Mouse (Mus musculus) kidney, postnatal 0 days (tissue): ENCODE measurements around the gene Prkn. TPM values are rescaled to one million over a fixed set of nuclear protein-coding genes. Genes with fewer than 3 reads are reported as not detected.

ENCODE experiments used
- ATAC-seq: fragments of 200-750 bp; cut with Nextera tagmentation; replicated peaks from 2 replicates; pipeline ENCODE4 v1.8.0; 2017; ENCODE audit warnings: low read depth, moderate number of reproducible peaks, moderate TSS enrichment, moderate library complexity; ENCODE audit not compliant: low FRiP score
- DNase-seq: peaks from one replicate; pipeline ENCODE4 v3.0.0-alpha.2; 2016; ENCODE audit warnings: low spot score
- H3K27ac ChIP-seq: fragments of 300-500 bp; sonication (generic); 2 replicates; pipeline ENCODE4 v1.5.1; 2014; ENCODE audit warnings: mild to moderate bottlenecking
- H3K27me3 ChIP-seq: fragments of 300-500 bp; sonication (generic); 2 replicates; pipeline ENCODE4 v1.6.1; 2014; ENCODE audit warnings: low read length, mixed read lengths; ENCODE audit not compliant: insufficient read depth
- H3K36me3 ChIP-seq: fragments of 300-500 bp; sonication (generic); 2 replicates; pipeline ENCODE4 v1.6.1; 2014; ENCODE audit warnings: low read length, mixed read lengths; ENCODE audit not compliant: insufficient read depth
- H3K4me1 ChIP-seq: fragments of 300-500 bp; sonication (generic); replicated peaks from 2 replicates; pipeline ENCODE4 v1.6.1; 2014; ENCODE audit warnings: antibody characterized with exemption, low read length, mixed read lengths; ENCODE audit not compliant: insufficient read depth
- H3K4me2 ChIP-seq: fragments of 300-500 bp; sonication (generic); 2 replicates; pipeline ENCODE4 v1.6.1; 2014; ENCODE audit warnings: mild to moderate bottlenecking, low read length, moderate library complexity, mixed read lengths
- H3K4me3 ChIP-seq: fragments of 300-500 bp; sonication (generic); replicated peaks from 2 replicates; pipeline ENCODE4 v1.5.1; 2014; ENCODE audit warnings: low read depth, low read length
- H3K9ac ChIP-seq: fragments of 300-500 bp; sonication (generic); 2 replicates; pipeline ENCODE4 v1.6.1; 2014; ENCODE audit warnings: low read depth, low read length
- H3K9me3 ChIP-seq: fragments of 300-500 bp; sonication (generic); replicated peaks from 2 replicates; pipeline ENCODE4 v1.6.1; 2016; ENCODE audit warnings: low read length, inconsistent platforms, mixed read lengths
- CTCF ChIP-seq: IDR thresholded peaks from 2 replicates; pipeline ENCODE4 v1.5.1; 2016; ENCODE audit warnings: antibody characterized with exemption, low read depth, mild to moderate bottlenecking, moderate library complexity
- WGBS: fragments of 180-500 bp; shearing (Covaris S2); extraction: QIAGEN DNeasy Blood & Tissue Kit; methylation state at CpG from one replicate; pipeline ENCODE4 v1.1.7; 2014; 5-methylcytosine and 5-hydroxymethylcytosine counted together
- polyA plus RNA-seq: library from polyadenylated mRNA; unstranded; fragments of >200 nt; fragmentation: Nextera tagmentation; extraction: Ambion mirVana; gene quantifications from 2 replicates; pipeline ENCODE4 v1.2.1, GENCODE M21; 2015

Gene Prkn
- polyA plus RNA-seq, 1 experiment from 2014 or later: 3.6 TPM

GRCm38 (mm10) chr17:11290183-11290582 is 450.0 kb downstream of the Prkn start:
- H3K4me2 ChIP-seq: no peak overlapping the region
- no peak for DNase-seq
- no peak overlapping the region for H3K27ac ChIP-seq
- no peaks in the 10 kb centered on the region for H3K9me3 ChIP-seq
- no peaks in the 10 kb centered on the region for H3K4me1 ChIP-seq
- no peak for ATAC-seq
- TF ChIP-seq CTCF: no peak
- no peak overlapping the region for H3K4me3 ChIP-seq
- H3K27me3 ChIP-seq: no peaks in the 10 kb centered on the region
- WGBS: 65% methylated on average over 3 of the region's 3 CpGs
- H3K36me3 ChIP-seq: no peaks in the 10 kb centered on the region
- no peak overlapping the region for H3K9ac ChIP-seq

GRCm38 (mm10) chr17:11303116-11303515 is 462.9 kb downstream of the Prkn start:
- H3K4me1 ChIP-seq: no peaks in the 10 kb centered on the region
- H3K36me3 ChIP-seq: no peaks in the 10 kb centered on the region
- DNase-seq (no peak), ATAC-seq (no peak)
- 43% methylated on average over 9 of the region's 9 CpGs for WGBS
- no peaks in the 10 kb centered on the region for H3K9me3 ChIP-seq
- TF ChIP-seq CTCF: no peak
- H3K4me3 ChIP-seq: no peak overlapping the region
- no peak overlapping the region for H3K9ac ChIP-seq
- H3K4me2 ChIP-seq: no peak overlapping the region
- no peaks in the 10 kb centered on the region for H3K27me3 ChIP-seq
- H3K27ac ChIP-seq: no peak overlapping the region

- no peaks in the 10 kb centered on the region for H3K36me3 ChIP-seq
- no peak overlapping the region for H3K4me2 ChIP-seq
- no peaks in the 10 kb centered on the region for H3K9me3 ChIP-seq
- no peaks in the 10 kb centered on the region for H3K4me1 ChIP-seq
- H3K9ac ChIP-seq: no peak overlapping the region
- no peak for ATAC-seq
- no peaks in the 10 kb centered on the region for H3K27me3 ChIP-seq
- 24% methylated on average over 1 of the region's 1 CpGs for WGBS
- TF ChIP-seq CTCF: no peak
- no peak overlapping the region for H3K27ac ChIP-seq
- peak; percentile 64 for DNase-seq
- no peak overlapping the region for H3K4me3 ChIP-seq
Observed at GRCm38 (mm10) chr17:11309843-11310242, 469.7 kb downstream of the Prkn start.

- 65% methylated on average over 2 of the region's 2 CpGs for WGBS
- Histone ChIP-seq H3K4me3 (no peak overlapping the region), H3K27ac (no peak overlapping the region), H3K36me3 (no peaks in the 10 kb centered on the region), H3K4me1 (no peaks in the 10 kb centered on the region), H3K27me3 (no peaks in the 10 kb centered on the region), H3K9me3 (no peaks in the 10 kb centered on the region), H3K4me2 (no peak overlapping the region), H3K9ac (no peak overlapping the region)
- ATAC-seq (no peak), DNase-seq (no peak)
- no peak for TF ChIP-seq CTCF
Observed at GRCm38 (mm10) chr17:11314163-11314562, 474.0 kb downstream of the Prkn start.

GRCm38 (mm10) chr17:11315675-11316074 is 475.5 kb downstream of the Prkn start:
- H3K4me3 ChIP-seq: no peak overlapping the region
- H3K36me3 ChIP-seq: no peaks in the 10 kb centered on the region
- ATAC-seq (no peak), DNase-seq (no peak)
- H3K4me2 ChIP-seq: no peak overlapping the region
- 93% methylated on average over 4 of the region's 4 CpGs for WGBS
- no peak for TF ChIP-seq CTCF
- no peaks in the 10 kb centered on the region for H3K4me1 ChIP-seq
- no peaks in the 10 kb centered on the region for H3K27me3 ChIP-seq
- H3K9me3 ChIP-seq: no peaks in the 10 kb centered on the region
- H3K27ac ChIP-seq: no peak overlapping the region
- no peak overlapping the region for H3K9ac ChIP-seq

- TF ChIP-seq CTCF: no peak
- Histone ChIP-seq H3K9me3 (no peaks in the 10 kb centered on the region), H3K4me1 (no peaks in the 10 kb centered on the region), H3K27me3 (no peaks in the 10 kb centered on the region), H3K4me2 (no peak overlapping the region), H3K27ac (no peak overlapping the region), H3K36me3 (no peaks in the 10 kb centered on the region), H3K4me3 (no peak overlapping the region), H3K9ac (no peak overlapping the region)
- ATAC-seq: no peak
- DNase-seq: no peak
- 86% methylated on average over 7 of the region's 7 CpGs for WGBS
Observed at GRCm38 (mm10) chr17:11318946-11319345, 478.8 kb downstream of the Prkn start.

GRCm38 (mm10) chr17:11319666-11320360 is 479.6 kb downstream of the Prkn start:
- no peaks in the 10 kb centered on the region for H3K36me3 ChIP-seq
- DNase-seq: no peak
- no peak overlapping the region for H3K27ac ChIP-seq
- no peak overlapping the region for H3K4me2 ChIP-seq
- H3K9me3 ChIP-seq: no peaks in the 10 kb centered on the region
- TF ChIP-seq CTCF: no peak
- H3K27me3 ChIP-seq: no peaks in the 10 kb centered on the region
- 74% methylated on average over 7 of the region's 7 CpGs for WGBS
- H3K9ac ChIP-seq: no peak overlapping the region
- no peak for ATAC-seq
- H3K4me3 ChIP-seq: no peak overlapping the region
- no peaks in the 10 kb centered on the region for H3K4me1 ChIP-seq
